Mouse (Mus musculus): ENCODE measurements at regions not wholly inside any gene's neighbourhood (a gene's known extent, or its start where the extent isn't known, plus 50 kb on each side); places are given as distances from the start of the nearest gene placed in this dataset.

GRCm38 (mm10) chr11:112519076-112519475 is 262.9 kb upstream of the Sox9 start:
- no peaks in the 10 kb centered on the region for H3K27me3 ChIP-seq (ENCODE audit: control insufficient read depth, insufficient read depth, low read depth, low read length)
- H3K4me3 ChIP-seq (ENCODE audit: low read length), result no peak overlapping the region
- no peaks in the 10 kb centered on the region for H3K4me1 ChIP-seq (replicated peaks; ENCODE audit: control insufficient read depth, insufficient read depth, low read length)
- H3K4me2 ChIP-seq (ENCODE audit: low read depth, low read length), result no peak overlapping the region
- no peaks in the 10 kb centered on the region for H3K36me3 ChIP-seq (ENCODE audit: control insufficient read depth, insufficient read depth, low read length)
- 73% methylated on average over 8 of the region's 8 CpGs for WGBS
- H3K27ac ChIP-seq (ENCODE audit: low read length), result no peak overlapping the region
- no peak overlapping the region for H3K9ac ChIP-seq (ENCODE audit: low read length)
- no peak for ATAC-seq (ENCODE audit: low read depth)
- H3K9me3 ChIP-seq (ENCODE audit: control insufficient read depth, low read length), result no peaks in the 10 kb centered on the region

- Histone ChIP-seq H3K9me3 (ENCODE audit: control insufficient read depth, low read length) (peaks cover 3% of the 10 kb centered on the region; the same call in 1 of the 2 replicates), H3K36me3 (ENCODE audit: control insufficient read depth, insufficient read depth, low read length) (no peaks in the 10 kb centered on the region), H3K9ac (ENCODE audit: low read length) (no peak overlapping the region), H3K27ac (ENCODE audit: low read length) (no peak overlapping the region), H3K4me3 (ENCODE audit: low read length) (no peak overlapping the region), H3K4me1 (replicated peaks; ENCODE audit: control insufficient read depth, insufficient read depth, low read length) (no peaks in the 10 kb centered on the region), H3K27me3 (ENCODE audit: control insufficient read depth, insufficient read depth, low read depth, low read length) (no peaks in the 10 kb centered on the region), H3K4me2 (ENCODE audit: low read depth, low read length) (no peak overlapping the region)
- WGBS, result 82% methylated on average over 3 of the region's 3 CpGs
- no peak for ATAC-seq (ENCODE audit: low read depth)
These were observed 257.0 kb upstream of the Sox9 start for GRCm38 (mm10) chr11:112524983-112525382.

- Histone ChIP-seq H3K27me3 (ENCODE audit: control insufficient read depth, insufficient read depth, low read depth, low read length) (no peaks in the 10 kb centered on the region), H3K4me1 (replicated peaks; ENCODE audit: control insufficient read depth, insufficient read depth, low read length) (no peaks in the 10 kb centered on the region), H3K27ac (ENCODE audit: low read length) (no peak overlapping the region), H3K9ac (ENCODE audit: low read length) (no peak overlapping the region), H3K4me2 (ENCODE audit: low read depth, low read length) (no peak overlapping the region), H3K36me3 (ENCODE audit: control insufficient read depth, insufficient read depth, low read length) (no peaks in the 10 kb centered on the region), H3K9me3 (ENCODE audit: control insufficient read depth, low read length) (no peaks in the 10 kb centered on the region), H3K4me3 (ENCODE audit: low read length) (no peak overlapping the region)
- 50% methylated on average over 6 of the region's 6 CpGs for WGBS
- ATAC-seq (ENCODE audit: low read depth), result no peak
These were observed 239.5 kb upstream of the Sox9 start for GRCm38 (mm10) chr11:112542573-112542972.

- no peaks in the 10 kb centered on the region for H3K36me3 ChIP-seq (ENCODE audit: control insufficient read depth, insufficient read depth, low read length)
- ATAC-seq (ENCODE audit: low read depth), result peak; percentile 66; the same call in 1 of the 2 replicates
- H3K9ac ChIP-seq (ENCODE audit: low read length), result no peak overlapping the region
- WGBS, result 56% methylated on average over 6 of the region's 6 CpGs
- no peak overlapping the region for H3K4me3 ChIP-seq (ENCODE audit: low read length)
- no peaks in the 10 kb centered on the region for H3K27me3 ChIP-seq (ENCODE audit: control insufficient read depth, insufficient read depth, low read depth, low read length)
- H3K27ac ChIP-seq (ENCODE audit: low read length), result no peak overlapping the region
- H3K4me1 ChIP-seq (replicated peaks; ENCODE audit: control insufficient read depth, insufficient read depth, low read length), result no peaks in the 10 kb centered on the region
- no peak overlapping the region for H3K4me2 ChIP-seq (ENCODE audit: low read depth, low read length)
- no peaks in the 10 kb centered on the region for H3K9me3 ChIP-seq (ENCODE audit: control insufficient read depth, low read length)
These were observed 238.6 kb upstream of the Sox9 start for GRCm38 (mm10) chr11:112543473-112543872.

GRCm38 (mm10) chr11:112545231-112546010 is 236.6 kb upstream of the Sox9 start:
- H3K27me3 ChIP-seq (ENCODE audit: control insufficient read depth, insufficient read depth, low read depth, low read length), result no peaks in the 10 kb centered on the region
- H3K9me3 ChIP-seq (ENCODE audit: control insufficient read depth, low read length), result no peaks in the 10 kb centered on the region
- no peak for ATAC-seq (ENCODE audit: low read depth)
- no peak overlapping the region for H3K9ac ChIP-seq (ENCODE audit: low read length)
- no peak overlapping the region for H3K4me3 ChIP-seq (ENCODE audit: low read length)
- 72% methylated on average over 7 of the region's 7 CpGs for WGBS
- no peak overlapping the region for H3K27ac ChIP-seq (ENCODE audit: low read length)
- no peaks in the 10 kb centered on the region for H3K36me3 ChIP-seq (ENCODE audit: control insufficient read depth, insufficient read depth, low read length)
- no peak overlapping the region for H3K4me2 ChIP-seq (ENCODE audit: low read depth, low read length)
- H3K4me1 ChIP-seq (replicated peaks; ENCODE audit: control insufficient read depth, insufficient read depth, low read length), result no peaks in the 10 kb centered on the region

GRCm38 (mm10) chr11:112546162-112546561 is 235.9 kb upstream of the Sox9 start:
- Histone ChIP-seq H3K4me1 (replicated peaks; ENCODE audit: control insufficient read depth, insufficient read depth, low read length) (no peaks in the 10 kb centered on the region), H3K4me3 (ENCODE audit: low read length) (no peak overlapping the region), H3K27me3 (ENCODE audit: control insufficient read depth, insufficient read depth, low read depth, low read length) (no peaks in the 10 kb centered on the region), H3K9me3 (ENCODE audit: control insufficient read depth, low read length) (no peaks in the 10 kb centered on the region), H3K4me2 (ENCODE audit: low read depth, low read length) (no peak overlapping the region), H3K9ac (ENCODE audit: low read length) (no peak overlapping the region), H3K27ac (ENCODE audit: low read length) (no peak overlapping the region), H3K36me3 (ENCODE audit: control insufficient read depth, insufficient read depth, low read length) (no peaks in the 10 kb centered on the region)
- WGBS, result 49% methylated on average over 5 of the region's 5 CpGs
- no peak for ATAC-seq (ENCODE audit: low read depth)

- Histone ChIP-seq H3K4me1 (replicated peaks; ENCODE audit: control insufficient read depth, insufficient read depth, low read length) (no peaks in the 10 kb centered on the region), H3K9me3 (ENCODE audit: control insufficient read depth, low read length) (no peaks in the 10 kb centered on the region), H3K27ac (ENCODE audit: low read length) (no peak overlapping the region), H3K36me3 (ENCODE audit: control insufficient read depth, insufficient read depth, low read length) (no peaks in the 10 kb centered on the region), H3K4me3 (ENCODE audit: low read length) (no peak overlapping the region), H3K27me3 (ENCODE audit: control insufficient read depth, insufficient read depth, low read depth, low read length) (no peaks in the 10 kb centered on the region), H3K4me2 (ENCODE audit: low read depth, low read length) (no peak overlapping the region), H3K9ac (ENCODE audit: low read length) (no peak overlapping the region)
- ATAC-seq (ENCODE audit: low read depth), result no peak
- WGBS, result 72% methylated on average over 6 of the region's 6 CpGs
These were observed 229.2 kb upstream of the Sox9 start for GRCm38 (mm10) chr11:112552838-112553237.

GRCm38 (mm10) chr11:112563027-112563426 is 219.0 kb upstream of the Sox9 start:
- no peak overlapping the region for H3K4me3 ChIP-seq (ENCODE audit: low read length)
- 82% methylated on average over 9 of the region's 9 CpGs for WGBS
- no peaks in the 10 kb centered on the region for H3K4me1 ChIP-seq (replicated peaks; ENCODE audit: control insufficient read depth, insufficient read depth, low read length)

GRCm38 (mm10) chr11:112564706-112565215 is 217.3 kb upstream of the Sox9 start:
- H3K4me2 ChIP-seq (ENCODE audit: low read depth, low read length), result no peak overlapping the region
- 62% methylated on average over 1 of the region's 1 CpGs for WGBS
- H3K27me3 ChIP-seq (ENCODE audit: control insufficient read depth, insufficient read depth, low read depth, low read length), result no peaks in the 10 kb centered on the region
- H3K9ac ChIP-seq (ENCODE audit: low read length), result no peak overlapping the region
- no peak overlapping the region for H3K27ac ChIP-seq (ENCODE audit: low read length)
- H3K4me1 ChIP-seq (replicated peaks; ENCODE audit: control insufficient read depth, insufficient read depth, low read length), result no peaks in the 10 kb centered on the region
- H3K9me3 ChIP-seq (ENCODE audit: control insufficient read depth, low read length), result no peaks in the 10 kb centered on the region; the same call in 1 of the 2 replicates
- ATAC-seq (ENCODE audit: low read depth), result no peak
- no peaks in the 10 kb centered on the region for H3K36me3 ChIP-seq (ENCODE audit: control insufficient read depth, insufficient read depth, low read length)
- H3K4me3 ChIP-seq (ENCODE audit: low read length), result no peak overlapping the region

More at GRCm38 (mm10) chr11:112563027-112563426, 219.0 kb upstream of the Sox9 start:
- H3K9ac ChIP-seq (ENCODE audit: low read length), result no peak overlapping the region
- ATAC-seq (ENCODE audit: low read depth), result no peak
- H3K36me3 ChIP-seq (ENCODE audit: control insufficient read depth, insufficient read depth, low read length), result no peaks in the 10 kb centered on the region
- no peaks in the 10 kb centered on the region for H3K27me3 ChIP-seq (ENCODE audit: control insufficient read depth, insufficient read depth, low read depth, low read length)
- no peak overlapping the region for H3K4me2 ChIP-seq (ENCODE audit: low read depth, low read length)
- no peak overlapping the region for H3K27ac ChIP-seq (ENCODE audit: low read length)
- peaks cover 2% of the 10 kb centered on the region; the same call in 1 of the 2 replicates for H3K9me3 ChIP-seq (ENCODE audit: control insufficient read depth, low read length)
